Mouse (Mus musculus): ENCODE measurements at regions not wholly inside any gene's neighbourhood (a gene's known extent, or its start where the extent isn't known, plus 50 kb on each side); places are given as distances from the start of the nearest gene placed in this dataset.

- intact Hi-C loops (cut with DNase I): no loop called here
Measured at GRCm38 (mm10) chr3:77051884-77052283, 977.8 kb downstream of the Fstl5 start.

DNA sequence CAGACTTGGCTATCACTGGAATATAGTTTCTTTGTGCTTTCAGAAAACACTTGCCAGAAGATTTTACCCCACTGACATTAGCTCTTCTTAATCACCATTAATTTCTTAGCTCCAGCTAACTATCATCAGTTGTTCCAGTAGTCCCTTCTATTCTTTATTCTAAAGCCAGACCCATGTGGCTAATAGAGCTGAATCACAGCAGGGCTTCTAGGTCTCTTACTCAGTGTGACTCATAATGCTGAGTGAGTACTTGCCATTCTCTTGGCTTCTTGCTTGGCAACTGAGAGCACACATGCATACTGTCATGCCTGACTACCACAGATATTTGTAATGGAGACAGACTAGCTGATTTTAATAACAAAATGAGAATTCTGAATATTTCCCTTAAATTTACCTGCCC is 1001.0 kb downstream of the Fstl5 start:
- TF ChIP-seq POLR2A (IDR thresholded peaks at IDR 0.05; ENCODE audit: insufficient read depth, low read depth, low read length) (no peak), CTCF (IDR thresholded peaks at IDR 0.05) (no peak), EP300 (IDR thresholded peaks at IDR 0.05; ENCODE audit: insufficient read depth, low read depth, low read length) (no peak)
- DNase-seq: no peak
- no peaks in the 10 kb centered on the region for H3K4me1 ChIP-seq (ENCODE audit: control insufficient read depth, insufficient read depth, low read length)
- H3K4me3 ChIP-seq: no peak overlapping the region
- H3K36me3 ChIP-seq (ENCODE audit: control insufficient read depth, insufficient read depth, low read length): no peaks in the 10 kb centered on the region
- no peaks in the 10 kb centered on the region for H3K27me3 ChIP-seq (ENCODE audit: control insufficient read depth, insufficient read depth, low read length)
- no peaks in the 10 kb centered on the region for H3K79me2 ChIP-seq (replicated peaks; ENCODE audit: control insufficient read depth, insufficient read depth, low read length)
- intact Hi-C loops (cut with DNase I): no loop called here
- H3K27ac ChIP-seq: no peak overlapping the region
- H3K9ac ChIP-seq (ENCODE audit: low read depth, low read length): no peak overlapping the region

More at GRCm38 (mm10) chr3:77051884-77052283, 977.8 kb downstream of the Fstl5 start:
- 96% methylated on average over 1 of the region's 1 CpGs for WGBS
- no peak for TF ChIP-seq CTCF (IDR thresholded peaks at IDR 0.05)
- TF ChIP-seq POLR2A (IDR thresholded peaks at IDR 0.05; ENCODE audit: insufficient read depth, low read depth, low read length): no peak
- TF ChIP-seq EP300 (IDR thresholded peaks at IDR 0.05; ENCODE audit: insufficient read depth, low read depth, low read length): no peak
- Histone ChIP-seq H3K36me3 (ENCODE audit: control insufficient read depth, insufficient read depth, low read length) (no peaks in the 10 kb centered on the region), H3K9ac (ENCODE audit: low read depth, low read length) (no peak overlapping the region), H3K4me1 (ENCODE audit: control insufficient read depth, insufficient read depth, low read length) (no peaks in the 10 kb centered on the region), H3K79me2 (replicated peaks; ENCODE audit: control insufficient read depth, insufficient read depth, low read length) (no peaks in the 10 kb centered on the region), H3K27ac (no peak overlapping the region), H3K27me3 (ENCODE audit: control insufficient read depth, insufficient read depth, low read length) (no peaks in the 10 kb centered on the region), H3K4me3 (no peak overlapping the region)
- DNase-seq: no peak

DNA sequence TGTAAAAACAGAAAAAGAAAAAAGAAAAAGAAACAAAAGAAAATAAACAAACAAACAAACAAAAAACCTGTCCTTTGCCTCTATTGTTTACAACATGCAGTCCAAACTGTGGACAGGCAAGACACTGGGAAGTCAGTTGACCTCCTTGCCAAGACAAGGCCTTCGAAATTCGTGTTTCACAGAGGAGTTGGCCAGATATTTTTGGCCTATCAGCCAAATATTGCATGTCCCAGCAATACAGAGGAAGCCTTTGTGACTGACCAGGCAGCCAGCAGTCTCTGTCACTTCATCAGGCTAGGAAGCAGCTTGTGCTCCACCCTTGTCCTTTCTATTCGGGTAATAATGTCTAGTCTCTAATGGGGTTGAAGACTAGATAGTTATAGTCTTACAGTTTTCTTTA is 1017.7 kb downstream of the Fstl5 start:
- no peaks in the 10 kb centered on the region for H3K4me1 ChIP-seq (ENCODE audit: control insufficient read depth, insufficient read depth, low read length)
- H3K27me3 ChIP-seq (ENCODE audit: control insufficient read depth, insufficient read depth, low read length): no peaks in the 10 kb centered on the region
- intact Hi-C loops (cut with DNase I): no loop called here
- WGBS: 31% methylated on average over 3 of the region's 3 CpGs
- H3K36me3 ChIP-seq (ENCODE audit: control insufficient read depth, insufficient read depth, low read length): no peaks in the 10 kb centered on the region
- no peaks in the 10 kb centered on the region for H3K79me2 ChIP-seq (replicated peaks; ENCODE audit: control insufficient read depth, insufficient read depth, low read length)
- no peak overlapping the region for H3K4me3 ChIP-seq
- no peak for DNase-seq
- no peak overlapping the region for H3K9ac ChIP-seq (ENCODE audit: low read depth, low read length)
- no peak overlapping the region for H3K27ac ChIP-seq
- TF ChIP-seq CTCF (IDR thresholded peaks at IDR 0.05): no peak
- no peak for TF ChIP-seq EP300 (IDR thresholded peaks at IDR 0.05; ENCODE audit: insufficient read depth, low read depth, low read length)
- no peak for TF ChIP-seq POLR2A (IDR thresholded peaks at IDR 0.05; ENCODE audit: insufficient read depth, low read depth, low read length)

DNA sequence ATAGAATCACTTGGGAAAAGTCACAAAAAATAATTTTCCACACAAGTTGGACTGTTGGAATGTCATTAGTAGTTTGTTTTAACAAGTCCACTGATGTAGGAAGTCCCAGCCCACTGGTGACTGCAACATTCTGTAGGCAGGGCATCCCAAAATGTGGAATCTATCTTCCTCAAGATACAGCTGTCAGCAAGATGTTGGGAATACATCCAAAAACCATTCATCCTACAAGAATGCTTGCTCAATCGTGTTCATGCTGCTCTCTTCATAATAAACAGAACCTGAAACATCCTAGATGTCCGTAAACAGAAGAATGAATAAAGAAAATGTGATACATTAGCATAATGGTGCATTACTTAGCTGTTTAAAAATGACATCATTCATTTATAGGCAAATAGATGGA is 1038.9 kb downstream of the Fstl5 start:
- Histone ChIP-seq H3K79me2 (replicated peaks; ENCODE audit: control insufficient read depth, insufficient read depth, low read length) (no peaks in the 10 kb centered on the region), H3K4me3 (no peak overlapping the region), H3K27me3 (ENCODE audit: control insufficient read depth, insufficient read depth, low read length) (no peaks in the 10 kb centered on the region), H3K36me3 (ENCODE audit: control insufficient read depth, insufficient read depth, low read length) (no peaks in the 10 kb centered on the region), H3K9ac (ENCODE audit: low read depth, low read length) (no peak overlapping the region), H3K4me1 (ENCODE audit: control insufficient read depth, insufficient read depth, low read length) (no peaks in the 10 kb centered on the region), H3K27ac (no peak overlapping the region)
- intact Hi-C loops (cut with DNase I): no loop called here
- 43% methylated on average over 2 of the region's 2 CpGs for WGBS
- TF ChIP-seq EP300 (IDR thresholded peaks at IDR 0.05; ENCODE audit: insufficient read depth, low read depth, low read length): no peak
- TF ChIP-seq POLR2A (IDR thresholded peaks at IDR 0.05; ENCODE audit: insufficient read depth, low read depth, low read length): no peak
- TF ChIP-seq CTCF (IDR thresholded peaks at IDR 0.05): no peak
- no peak for DNase-seq

- Histone ChIP-seq H3K36me3 (ENCODE audit: control insufficient read depth, insufficient read depth, low read length) (no peaks in the 10 kb centered on the region), H3K27ac (no peak overlapping the region), H3K9ac (ENCODE audit: low read depth, low read length) (no peak overlapping the region), H3K79me2 (replicated peaks; ENCODE audit: control insufficient read depth, insufficient read depth, low read length) (no peaks in the 10 kb centered on the region), H3K4me1 (ENCODE audit: control insufficient read depth, insufficient read depth, low read length) (no peaks in the 10 kb centered on the region), H3K27me3 (ENCODE audit: control insufficient read depth, insufficient read depth, low read length) (no peaks in the 10 kb centered on the region), H3K4me3 (no peak overlapping the region)
- DNase-seq: no peak
- 69% methylated on average over 8 of the region's 8 CpGs for WGBS
- intact Hi-C loops (cut with DNase I): no loop called here
- TF ChIP-seq EP300 (IDR thresholded peaks at IDR 0.05; ENCODE audit: insufficient read depth, low read depth, low read length) (no peak), CTCF (IDR thresholded peaks at IDR 0.05) (no peak), POLR2A (IDR thresholded peaks at IDR 0.05; ENCODE audit: insufficient read depth, low read depth, low read length) (no peak)
Measured at GRCm38 (mm10) chr3:77120581-77120980, 1046.5 kb downstream of the Fstl5 start.

DNA sequence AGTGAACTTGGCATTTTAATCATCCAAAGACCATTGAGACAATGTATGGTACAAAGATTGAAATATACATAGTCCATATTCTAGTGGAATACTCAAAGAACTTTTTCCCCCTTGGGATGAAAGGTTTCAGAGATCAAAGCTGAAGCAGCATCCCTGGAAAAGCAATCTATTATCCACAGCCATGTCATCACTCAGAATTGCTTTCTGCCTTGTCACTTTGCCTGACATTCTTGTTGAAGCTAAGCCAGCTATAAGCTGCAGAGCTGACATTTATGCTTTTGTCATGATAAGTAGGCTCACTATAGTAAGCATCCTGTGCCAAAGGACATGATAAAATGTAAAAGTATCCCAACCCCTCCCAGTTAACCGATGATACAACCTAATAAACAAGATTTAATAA is 1077.6 kb downstream of the Fstl5 start:
- no peaks in the 10 kb centered on the region for H3K4me1 ChIP-seq (ENCODE audit: control insufficient read depth, insufficient read depth, low read length)
- no peak overlapping the region for H3K9ac ChIP-seq (ENCODE audit: low read depth, low read length)
- no peak overlapping the region for H3K4me3 ChIP-seq
- intact Hi-C loops (cut with DNase I): no loop called here
- H3K27ac ChIP-seq: no peak overlapping the region
- no peak for TF ChIP-seq POLR2A (IDR thresholded peaks at IDR 0.05; ENCODE audit: insufficient read depth, low read depth, low read length)
- no peak for TF ChIP-seq CTCF (IDR thresholded peaks at IDR 0.05)
- no peak for TF ChIP-seq EP300 (IDR thresholded peaks at IDR 0.05; ENCODE audit: insufficient read depth, low read depth, low read length)
- WGBS: 45% methylated on average over 1 of the region's 1 CpGs
- DNase-seq: no peak
- H3K36me3 ChIP-seq (ENCODE audit: control insufficient read depth, insufficient read depth, low read length): no peaks in the 10 kb centered on the region
- no peaks in the 10 kb centered on the region for H3K79me2 ChIP-seq (replicated peaks; ENCODE audit: control insufficient read depth, insufficient read depth, low read length)
- H3K27me3 ChIP-seq (ENCODE audit: control insufficient read depth, insufficient read depth, low read length): no peaks in the 10 kb centered on the region

Measured in heart, adult 2 months (tissue).